Mouse (Mus musculus): ENCODE data around the gene Atic. TPM values are rescaled to one million over a fixed set of nuclear protein-coding genes. Genes with fewer than 3 reads are reported as not detected.

Atic gene
- 36.2 TPM in 2 replicates for polyA plus RNA-seq (2015; fragmentation: Nextera tagmentation; extraction: Ambion mirVana)

- no peaks in the 10 kb centered on the region for H3K27me3 ChIP-seq
- peak within 1 kb of the TSS; percentile 97 for H3K4me2 ChIP-seq (replicated peaks)
- H3K27ac ChIP-seq (replicated peaks): peak within 1 kb of the TSS; percentile 65
- peak; percentile 99 for ATAC-seq (replicated peaks)
- H3K9me3 ChIP-seq: no peaks in the 10 kb centered on the region
- H3K36me3 ChIP-seq: peaks cover 19% of the 10 kb centered on the region
- H3K4me1 ChIP-seq: peaks cover 14% of the 10 kb centered on the region
- under 1% methylated on average over 54 of the region's 55 CpGs for WGBS
- H3K4me3 ChIP-seq: peak within 1 kb of the TSS; percentile 76
- peak within 1 kb of the TSS; percentile 84 for H3K9ac ChIP-seq (replicated peaks)
Observed at GRCm38 (mm10) chr1:71556688-71557612, at the start of gene Atic. Gene Atic (plus strand): TSS chr1:71557150.

- Histone ChIP-seq H3K9ac (replicated peaks) (no peak overlapping the region), H3K4me1 (peaks cover 3% of the 10 kb centered on the region; the same call in 1 of the 2 replicates), H3K27me3 (no peaks in the 10 kb centered on the region), H3K4me2 (replicated peaks) (no peak overlapping the region), H3K9me3 (no peaks in the 10 kb centered on the region), H3K36me3 (no peaks in the 10 kb centered on the region), H3K27ac (replicated peaks) (no peak overlapping the region), H3K4me3 (no peak overlapping the region)
- ATAC-seq (replicated peaks): peak; percentile 74; the same call in 1 of the 2 replicates
- 6% methylated on average over 9 of the region's 9 CpGs for WGBS
Observed at GRCm38 (mm10) chr1:71507251-71507650, 49.7 kb upstream of the Atic start.

- no peak for ATAC-seq (replicated peaks)
- Histone ChIP-seq H3K27ac (replicated peaks) (no peak overlapping the region), H3K4me1 (no peaks in the 10 kb centered on the region), H3K9me3 (no peaks in the 10 kb centered on the region), H3K4me2 (replicated peaks) (no peak overlapping the region), H3K36me3 (no peaks in the 10 kb centered on the region), H3K4me3 (no peak overlapping the region), H3K27me3 (no peaks in the 10 kb centered on the region), H3K9ac (replicated peaks) (no peak overlapping the region)
- WGBS: 93% methylated on average over 4 of the region's 4 CpGs
Observed at GRCm38 (mm10) chr1:71515041-71515440, 41.9 kb upstream of the Atic start.

GRCm38 (mm10) chr1:71528808-71529648 lies 27.9 kb upstream of the Atic start:
- no peak for ATAC-seq (replicated peaks)
- WGBS: 83% methylated on average over 18 of the region's 18 CpGs

GRCm38 (mm10) chr1:71530779-71531178 lies 26.2 kb upstream of the Atic start:
- ATAC-seq (replicated peaks): no peak
- Histone ChIP-seq H3K9ac (replicated peaks) (no peak overlapping the region), H3K4me3 (no peak overlapping the region), H3K4me1 (no peaks in the 10 kb centered on the region), H3K4me2 (replicated peaks) (no peak overlapping the region), H3K27me3 (no peaks in the 10 kb centered on the region), H3K27ac (replicated peaks) (no peak overlapping the region), H3K36me3 (no peaks in the 10 kb centered on the region), H3K9me3 (no peaks in the 10 kb centered on the region)
- WGBS: 74% methylated on average over 2 of the region's 2 CpGs

More at GRCm38 (mm10) chr1:71528808-71529648, 27.9 kb upstream of the Atic start:
- no peaks in the 10 kb centered on the region for H3K4me1 ChIP-seq
- H3K27me3 ChIP-seq: no peaks in the 10 kb centered on the region
- no peak overlapping the region for H3K27ac ChIP-seq (replicated peaks)
- no peak overlapping the region for H3K4me2 ChIP-seq (replicated peaks)
- H3K36me3 ChIP-seq: no peaks in the 10 kb centered on the region
- no peak overlapping the region for H3K4me3 ChIP-seq
- no peaks in the 10 kb centered on the region for H3K9me3 ChIP-seq
- no peak overlapping the region for H3K9ac ChIP-seq (replicated peaks)

GRCm38 (mm10) chr1:71531653-71532052 lies 25.3 kb upstream of the Atic start:
- Histone ChIP-seq H3K27me3 (no peaks in the 10 kb centered on the region), H3K4me3 (no peak overlapping the region), H3K9me3 (no peaks in the 10 kb centered on the region), H3K4me2 (replicated peaks) (no peak overlapping the region), H3K36me3 (no peaks in the 10 kb centered on the region), H3K4me1 (no peaks in the 10 kb centered on the region), H3K9ac (replicated peaks) (no peak overlapping the region), H3K27ac (replicated peaks) (no peak overlapping the region)
- WGBS: 28% methylated on average over 7 of the region's 7 CpGs
- ATAC-seq (replicated peaks): no peak

GRCm38 (mm10) chr1:71539641-71540040 lies 17.3 kb upstream of the Atic start:
- Histone ChIP-seq H3K9me3 (no peaks in the 10 kb centered on the region), H3K27me3 (no peaks in the 10 kb centered on the region), H3K9ac (replicated peaks) (no peak overlapping the region), H3K27ac (replicated peaks) (no peak overlapping the region), H3K4me3 (no peak overlapping the region), H3K36me3 (no peaks in the 10 kb centered on the region), H3K4me1 (no peaks in the 10 kb centered on the region), H3K4me2 (replicated peaks) (no peak overlapping the region)
- ATAC-seq (replicated peaks): no peak
- WGBS: 88% methylated on average over 4 of the region's 4 CpGs

GRCm38 (mm10) chr1:71540437-71540836 lies 16.5 kb upstream of the Atic start:
- Histone ChIP-seq H3K4me2 (replicated peaks) (no peak overlapping the region), H3K4me3 (no peak overlapping the region), H3K9me3 (no peaks in the 10 kb centered on the region), H3K9ac (replicated peaks) (no peak overlapping the region), H3K27ac (replicated peaks) (no peak overlapping the region), H3K27me3 (no peaks in the 10 kb centered on the region), H3K4me1 (no peaks in the 10 kb centered on the region), H3K36me3 (no peaks in the 10 kb centered on the region)
- WGBS: 63% methylated on average over 3 of the region's 3 CpGs
- no peak for ATAC-seq (replicated peaks)

GRCm38 (mm10) chr1:71550626-71551195 lies 6.2 kb upstream of the Atic start:
- Histone ChIP-seq H3K9ac (replicated peaks) (no peak overlapping the region), H3K27me3 (no peaks in the 10 kb centered on the region), H3K4me2 (replicated peaks) (no peak overlapping the region), H3K36me3 (no peaks in the 10 kb centered on the region), H3K4me1 (no peaks in the 10 kb centered on the region), H3K27ac (replicated peaks) (no peak overlapping the region), H3K4me3 (no peak overlapping the region), H3K9me3 (no peaks in the 10 kb centered on the region)
- ATAC-seq (replicated peaks): no peak
- WGBS: 81% methylated on average over 10 of the region's 10 CpGs

GRCm38 (mm10) chr1:71560626-71561025 lies 3.7 kb downstream of the Atic start:
- Histone ChIP-seq H3K9me3 (no peaks in the 10 kb centered on the region), H3K27me3 (no peaks in the 10 kb centered on the region), H3K9ac (replicated peaks) (no peak overlapping the region), H3K27ac (replicated peaks) (no peak overlapping the region), H3K36me3 (peaks cover 33% of the 10 kb centered on the region), H3K4me2 (replicated peaks) (no peak overlapping the region), H3K4me1 (peaks cover 14% of the 10 kb centered on the region), H3K4me3 (no peak overlapping the region)
- WGBS: 98% methylated on average over 4 of the region's 4 CpGs
- no peak for ATAC-seq (replicated peaks)

GRCm38 (mm10) chr1:71564291-71564690 lies 7.3 kb downstream of the Atic start:
- no peaks in the 10 kb centered on the region for H3K4me1 ChIP-seq
- no peaks in the 10 kb centered on the region for H3K27me3 ChIP-seq
- H3K36me3 ChIP-seq: peaks cover 50% of the 10 kb centered on the region
- no peak for ATAC-seq (replicated peaks)
- no peaks in the 10 kb centered on the region for H3K9me3 ChIP-seq
- no peak overlapping the region for H3K4me2 ChIP-seq (replicated peaks)
- H3K27ac ChIP-seq (replicated peaks): no peak overlapping the region
- H3K4me3 ChIP-seq: no peak overlapping the region
- WGBS: 96% methylated on average over 7 of the region's 7 CpGs
- no peak overlapping the region for H3K9ac ChIP-seq (replicated peaks)

Measured in forebrain, embryonic 15.5 days (tissue).